ENCODE assay signal across 10 mouse cellular contexts in genomic region chr4:123529230-123529629, GRCm38 (mm10).
DNase-seq lines count a peak whose midpoint lies in the region; ATAC-seq and TF ChIP-seq lines count a peak whose summit lies in the region.
"Had no signal": no experiment of that assay in that cellular context is flagged by ENCODE, and none has a peak within 500 bp of the region (broad histone marks: within the 10 kb centered on the region; RNA-seq: fewer than 3 reads in every experiment).

No protein-coding gene starts in this region.

- 64% methylated on average over 6 of the region's 6 CpGs for WGBS in kidney, adult 2 months
- 53% methylated on average over 6 of the region's 6 CpGs for WGBS in kidney, embryonic 14.5 days
- WGBS in midbrain, embryonic 13.5 days: 44% methylated on average over 6 of the region's 6 CpGs

- no peak overlapping the region for H3K4me3 ChIP-seq in kidney, adult 2 months (ENCODE audit: insufficient read depth, low read depth, low read length)
- no peak overlapping the region for H3K4me3 ChIP-seq in kidney, embryonic 14.5 days (ENCODE audit: low read length)
- H3K4me3 ChIP-seq in midbrain, embryonic 13.5 days (replicated peaks): no peak overlapping the region
- H3K4me3 ChIP-seq: embryonic facial prominence, embryonic 15.5 days; liver, embryonic 13.5 days had no signal

- H3K4me2 ChIP-seq in kidney, embryonic 14.5 days (replicated peaks; ENCODE audit: low read depth, low read length): no peak overlapping the region
- no peak overlapping the region for H3K4me2 ChIP-seq in midbrain, embryonic 13.5 days (replicated peaks)
- H3K4me2 ChIP-seq: embryonic facial prominence, embryonic 15.5 days; liver, embryonic 13.5 days had no signal

- H3K36me3 ChIP-seq in kidney, adult 2 months (ENCODE audit: control insufficient read depth, insufficient read depth, low read length): no peaks in the 10 kb centered on the region
- no peaks in the 10 kb centered on the region for H3K36me3 ChIP-seq in kidney, embryonic 14.5 days (ENCODE audit: control insufficient read depth, insufficient read depth, low read length)
- no peaks in the 10 kb centered on the region for H3K36me3 ChIP-seq in midbrain, embryonic 13.5 days
- H3K36me3 ChIP-seq: embryonic facial prominence, embryonic 15.5 days had no signal

- H3K4me1 ChIP-seq in kidney, adult 2 months (ENCODE audit: control insufficient read depth, insufficient read depth, low read length): peaks cover under 1% of the 10 kb centered on the region
- peaks cover 4% of the 10 kb centered on the region; the same call in 1 of the 2 replicates for H3K4me1 ChIP-seq in kidney, embryonic 14.5 days (ENCODE audit: control insufficient read depth, insufficient read depth, low read length)
- H3K4me1 ChIP-seq in midbrain, embryonic 13.5 days (replicated peaks): peaks cover 51% of the 10 kb centered on the region

- TF ChIP-seq POLR2A in kidney, adult 2 months (IDR thresholded peaks at IDR 0.05; ENCODE audit: low read depth, low read length): no peak

- no peaks in the 10 kb centered on the region for H3K27me3 ChIP-seq in kidney, adult 2 months (replicated peaks; ENCODE audit: control insufficient read depth, insufficient read depth, low read length)
- H3K27me3 ChIP-seq in kidney, embryonic 14.5 days (ENCODE audit: control insufficient read depth, insufficient read depth, low read length): no peaks in the 10 kb centered on the region
- no peaks in the 10 kb centered on the region for H3K27me3 ChIP-seq in midbrain, embryonic 13.5 days
- H3K27me3 ChIP-seq: embryonic facial prominence, embryonic 15.5 days; liver, embryonic 13.5 days had no signal

- no peak for ATAC-seq in kidney, embryonic 14.5 days (ENCODE audit: low FRiP score, low TSS enrichment)
- ATAC-seq in midbrain, embryonic 13.5 days: no peak

- TF ChIP-seq CTCF in kidney, adult 2 months (conservative IDR thresholded peaks at IDR 0.05; ENCODE audit: insufficient read depth, insufficient read length, low read depth, low read length): peak; percentile 77

- no peak overlapping the region for H3K27ac ChIP-seq in kidney, adult 2 months (ENCODE audit: insufficient read depth, low read depth, low read length)
- H3K27ac ChIP-seq in kidney, embryonic 14.5 days (ENCODE audit: low read depth, low read length): no peak overlapping the region
- 0 out of 2 replicates have a peak overlapping the region, but pooled peaks have one; percentile 4 for H3K27ac ChIP-seq in midbrain, embryonic 13.5 days
- H3K27ac ChIP-seq: embryonic facial prominence, embryonic 15.5 days; liver, embryonic 13.5 days had no signal

- no peak overlapping the region for H3K9ac ChIP-seq in kidney, embryonic 14.5 days (ENCODE audit: low read depth, low read length)
- no peak overlapping the region for H3K9ac ChIP-seq in midbrain, embryonic 13.5 days (replicated peaks)
- H3K9ac ChIP-seq: embryonic facial prominence, embryonic 15.5 days; liver, embryonic 13.5 days had no signal

- DNase-seq in kidney, adult 2 months: peak; percentile 42
- peak; percentile 63 for DNase-seq in ES-CJ7 (ENCODE audit: low read depth, low spot score)
- DNase-seq in cerebellum, adult 8-10 months: peak; percentile 60
- peak; percentile 41 to 48 for DNase-seq in frontal cortex, postnatal 10 days (ENCODE audit: low spot score in 2 of 2)
- DNase-seq in layer of hippocampus, postnatal 14 days (ENCODE audit: low spot score in 2 of 2): peak; percentile 35 to 56
- peak; percentile 26 for DNase-seq in thymus, postnatal 14 days
- DNase-seq: liver, embryonic 13.5 days had no signal

- no peaks in the 10 kb centered on the region for H3K9me3 ChIP-seq in kidney, embryonic 14.5 days (ENCODE audit: control insufficient read depth, low read length)
- H3K9me3 ChIP-seq in midbrain, embryonic 13.5 days: no peaks in the 10 kb centered on the region
- H3K9me3 ChIP-seq: embryonic facial prominence, embryonic 15.5 days; liver, embryonic 13.5 days had no signal
